Mouse (Mus musculus): ENCODE data around the gene Kifc3.
"Not testable (repeated sequence)": the region's sequence is repeated elsewhere in the genome, so short reads cannot be mapped to it uniquely, and the experiment has no call there.

- not testable (repeated sequence) for TF ChIP-seq NELFE (IDR thresholded peaks at IDR 0.05; ENCODE audit: low read depth, low read length); GATA1 (IDR thresholded peaks at IDR 0.05; ENCODE audit: low read depth, low read length); EP300 (IDR thresholded peaks at IDR 0.05; ENCODE audit: low read depth in 1 of 2, low read length in 2 of 2); KAT2A (conservative IDR thresholded peaks at IDR 0.05; ENCODE audit: low read depth, low read length); POLR2A (IDR thresholded peaks at IDR 0.05; ENCODE audit: control insufficient read depth in 1 of 2, insufficient read depth in 1 of 2, low read depth in 1 of 2, low read length in 2 of 2, poor library complexity in 1 of 2); CTCF (IDR thresholded peaks at IDR 0.05 in 2 of 3, conservative IDR thresholded peaks at IDR 0.05 in 1 of 3; ENCODE audit: control insufficient read depth in 1 of 3, insufficient read depth in 1 of 3, low read depth in 2 of 3, low read length in 3 of 3, poor library complexity in 1 of 3, severe bottlenecking in 1 of 3); POLR2AphosphoS2 (IDR thresholded peaks at IDR 0.05; ENCODE audit: low read length); CHD1 (IDR thresholded peaks at IDR 0.05; ENCODE audit: low read depth, low read length); USF1 (IDR thresholded peaks at IDR 0.05; ENCODE audit: low read depth, low read length); BHLHE40 (IDR thresholded peaks at IDR 0.05; ENCODE audit: borderline replicate concordance, low read depth, low read length); MAFK (IDR thresholded peaks at IDR 0.05; ENCODE audit: borderline replicate concordance, low read depth, low read length); CHD2 (IDR thresholded peaks at IDR 0.05; ENCODE audit: low read length); ZNF384 (IDR thresholded peaks at IDR 0.05; ENCODE audit: low read depth, low read length); TAL1 (IDR thresholded peaks at IDR 0.05; ENCODE audit: low read length)
Observed at GRCm38 (mm10) chr8:95163969-95164368, 38.6 kb downstream of the Kifc3 start.

All from MEL (cell line).